Mouse (Mus musculus) G1E (cell line): ENCODE results near the gene Cep78. TPM values are rescaled to one million over a fixed set of nuclear protein-coding genes. Genes with fewer than 3 reads are reported as not detected.

Experiments
- ATAC-seq: 2 replicates; pipeline ENCODE4 v1.8.0; 2016; ENCODE audit warnings: mild to moderate bottlenecking; ENCODE audit not compliant: insufficient number of reproducible peaks, poor library complexity, low FRiP score, severe bottlenecking; ENCODE audit errors: extremely low read depth
- DNase-seq: peaks from one replicate; pipeline ENCODE4 v3.0.0; 2012; ENCODE audit warnings: low spot score
- H3K27me3 ChIP-seq: 2 replicates; pipeline ENCODE4 v1.6.1; 2012; ENCODE audit warnings: mild to moderate bottlenecking, low read length, inconsistent platforms; ENCODE audit not compliant: insufficient read depth
- H3K36me3 ChIP-seq: replicated peaks from 2 replicates; pipeline ENCODE3; 2012; ENCODE audit warnings: mild to moderate bottlenecking, inconsistent platforms
- H3K4me1 ChIP-seq: 2 replicates; pipeline ENCODE4 v1.6.1; 2012; ENCODE audit warnings: low read depth, low read length, inconsistent platforms, mixed read lengths; ENCODE audit not compliant: insufficient read depth
- H3K4me3 ChIP-seq: 2 replicates; pipeline ENCODE4 v1.5.1; 2012; ENCODE audit warnings: low read depth, mild to moderate bottlenecking, inconsistent platforms, low read length, moderate library complexity, mixed read lengths
- H3K9me3 ChIP-seq: replicated peaks from 2 replicates; pipeline ENCODE4 v1.6.1; 2012; ENCODE audit warnings: inconsistent platforms
- CTCF ChIP-seq: IDR thresholded peaks from 2 replicates; pipeline ENCODE4 v1.5.1; 2012; ENCODE audit warnings: low read depth, low read length, inconsistent platforms, mixed read lengths
- GATA1 ChIP-seq: IDR thresholded peaks from 2 replicates; pipeline ENCODE4 v1.6.1; 2012; ENCODE audit warnings: borderline replicate concordance, low read length, inconsistent platforms, mixed read lengths
- GATA2 ChIP-seq: IDR thresholded peaks from 2 replicates; pipeline ENCODE4 v1.6.1; 2012; ENCODE audit warnings: low read depth, low read length, inconsistent platforms, borderline replicate concordance
- POLR2AphosphoS5 ChIP-seq: IDR thresholded peaks from 2 replicates; pipeline ENCODE4 v1.6.1; 2012; ENCODE audit warnings: low read depth, low read length, inconsistent platforms; ENCODE audit not compliant: insufficient replicate concordance
- TAL1 ChIP-seq: conservative IDR thresholded peaks from 2 replicates; pipeline ENCODE4 v1.6.1; 2012; ENCODE audit warnings: low read depth, low read length, inconsistent platforms, mixed read lengths
- polyA plus RNA-seq: library from polyadenylated mRNA; stranded (reverse); fragments of >175 nt; gene quantifications from 2 replicates; pipeline ENCODE4 v1.2.3, GENCODE M21; 2012
- total RNA-seq, 2 experiments: library from RNA; stranded (forward) in 1 of 2; stranded (reverse) in 1 of 2; fragments of 200-1000 nt in 1 of 2; fragments of >200 nt in 1 of 2; fragmentation: Nextera tagmentation in 1 of 2; gene quantifications; 2 replicates each; pipeline ENCODE4 v1.2.3; 2014 to 2017

Cep78 gene
- total and polyA plus RNA-seq, 3 experiments, result 8.6 to 20.7 (median 17.3) TPM

GRCm38 (mm10) chr19:15950225-15950624, 34.6 kb downstream of the Cep78 start:
- H3K9me3 ChIP-seq, result no peaks in the 10 kb centered on the region
- DNase-seq, result no peak
- H3K36me3 ChIP-seq, result peaks cover 17% of the 10 kb centered on the region
- no peak for ATAC-seq
- TF ChIP-seq CTCF (no peak), POLR2AphosphoS5 (no peak), GATA2 (no peak), GATA1 (no peak), TAL1 (no peak)
- H3K4me3 ChIP-seq, result no peak overlapping the region
- H3K27me3 ChIP-seq, result peaks cover 7% of the 10 kb centered on the region; the same call in 1 of the 2 replicates
- H3K4me1 ChIP-seq, result peaks cover 8% of the 10 kb centered on the region

- Histone ChIP-seq H3K4me3 (no peak overlapping the region), H3K27me3 (peaks cover 7% of the 10 kb centered on the region; the same call in 1 of the 2 replicates), H3K4me1 (peaks cover 8% of the 10 kb centered on the region), H3K36me3 (peaks cover 8% of the 10 kb centered on the region), H3K9me3 (no peaks in the 10 kb centered on the region)
- ATAC-seq (no peak), DNase-seq (no peak)
- TF ChIP-seq GATA1, result no peak
- no peak for TF ChIP-seq CTCF
- TF ChIP-seq POLR2AphosphoS5, result no peak
- TF ChIP-seq GATA2, result no peak
- no peak for TF ChIP-seq TAL1
These were observed 35.9 kb downstream of the Cep78 start for GRCm38 (mm10) chr19:15948867-15949266.

GRCm38 (mm10) chr19:15948426-15948825, 36.4 kb downstream of the Cep78 start:
- Histone ChIP-seq H3K9me3 (no peaks in the 10 kb centered on the region), H3K36me3 (peaks cover 7% of the 10 kb centered on the region), H3K4me1 (peaks cover 8% of the 10 kb centered on the region), H3K27me3 (peaks cover 9% of the 10 kb centered on the region; the same call in 1 of the 2 replicates), H3K4me3 (no peak overlapping the region)
- DNase-seq (no peak), ATAC-seq (no peak)
- no peak for TF ChIP-seq GATA2
- no peak for TF ChIP-seq TAL1
- no peak for TF ChIP-seq CTCF
- TF ChIP-seq POLR2AphosphoS5, result no peak
- TF ChIP-seq GATA1, result no peak

- Histone ChIP-seq H3K27me3 (peaks cover 9% of the 10 kb centered on the region; the same call in 1 of the 2 replicates), H3K36me3 (no peaks in the 10 kb centered on the region), H3K9me3 (no peaks in the 10 kb centered on the region), H3K4me3 (0 out of 2 replicates have a peak within 1 kb of the TSS, but pooled peaks have one; percentile 16), H3K4me1 (peaks cover 8% of the 10 kb centered on the region)
- no peak for TF ChIP-seq TAL1
- no peak for TF ChIP-seq POLR2AphosphoS5
- TF ChIP-seq GATA1, result no peak
- no peak for TF ChIP-seq CTCF
- no peak for TF ChIP-seq GATA2
- ATAC-seq, result no peak
- DNase-seq, result no peak
These were observed 37.6 kb downstream of the Cep78 start, which contains the start of gene Psat1 for GRCm38 (mm10) chr19:15947237-15947636. Psat1 (minus strand) TSS chr19:15947337.

GRCm38 (mm10) chr19:15946663-15947062, 38.1 kb downstream of the Cep78 start:
- Histone ChIP-seq H3K27me3 (peaks cover 9% of the 10 kb centered on the region; the same call in 1 of the 2 replicates), H3K9me3 (no peaks in the 10 kb centered on the region), H3K4me3 (0 out of 2 replicates have a peak overlapping the region, but pooled peaks have one; percentile 16), H3K36me3 (no peaks in the 10 kb centered on the region), H3K4me1 (peaks cover 8% of the 10 kb centered on the region)
- TF ChIP-seq POLR2AphosphoS5 (no peak), GATA2 (no peak), GATA1 (no peak), TAL1 (no peak), CTCF (no peak)
- DNase-seq (no peak), ATAC-seq (no peak)

GRCm38 (mm10) chr19:15943117-15943423, 41.7 kb downstream of the Cep78 start:
- no peak for TF ChIP-seq GATA2
- no peak for TF ChIP-seq TAL1
- TF ChIP-seq POLR2AphosphoS5, result no peak
- no peaks in the 10 kb centered on the region for H3K36me3 ChIP-seq
- no peak overlapping the region for H3K4me3 ChIP-seq
- peaks cover 6% of the 10 kb centered on the region; the same call in 1 of the 2 replicates for H3K4me1 ChIP-seq
- no peak for ATAC-seq
- no peaks in the 10 kb centered on the region for H3K9me3 ChIP-seq
- no peak for DNase-seq
- H3K27me3 ChIP-seq, result peaks cover 18% of the 10 kb centered on the region

GRCm38 (mm10) chr19:15942421-15943116, 42.2 kb downstream of the Cep78 start:
- H3K27me3 ChIP-seq, result peaks cover 19% of the 10 kb centered on the region
- no peak for DNase-seq
- H3K4me3 ChIP-seq, result no peak overlapping the region
- TF ChIP-seq GATA1 (no peak), CTCF (no peak), POLR2AphosphoS5 (no peak), GATA2 (no peak), TAL1 (no peak)
- ATAC-seq, result no peak
- peaks cover 6% of the 10 kb centered on the region; the same call in 1 of the 2 replicates for H3K4me1 ChIP-seq
- H3K36me3 ChIP-seq, result no peaks in the 10 kb centered on the region
- no peaks in the 10 kb centered on the region for H3K9me3 ChIP-seq
